Mouse (Mus musculus) MEL (cell line): ENCODE results near the gene Nlk. TPM values are rescaled to one million over a fixed set of nuclear protein-coding genes. Genes with fewer than 3 reads are reported as not detected.

Experiments used
- DNase-seq: peaks from one replicate; pipeline ENCODE4 v3.0.0; 2011; ENCODE audit warnings: low read depth, low spot score
- H3K27ac ChIP-seq: 2 replicates; pipeline ENCODE4 v1.5.1; 2012; ENCODE audit warnings: low read depth, mild to moderate bottlenecking, control low read depth, low read length, moderate library complexity; ENCODE audit not compliant: control insufficient read depth
- H3K27me3 ChIP-seq, 2 experiments: fragments of 150-350 bp in 1 of 2; sonication (generic) in 1 of 2; 2 replicates each; pipeline ENCODE4 v1.6.1; 2012; ENCODE audit warnings: low read length in 2 of 2, mild to moderate bottlenecking in 2 of 2, improper control_type of control experiment in 1 of 2, moderate library complexity in 1 of 2; ENCODE audit not compliant: insufficient read depth in 2 of 2, control insufficient read depth in 1 of 2
- H3K36me3 ChIP-seq, 2 experiments: 2 replicates each; pipeline ENCODE4 v1.6.1; 2012 to 2014; ENCODE audit warnings: low read length in 2 of 2, improper control_type of control experiment in 1 of 2, inconsistent platforms in 1 of 2, mild to moderate bottlenecking in 1 of 2; ENCODE audit not compliant: insufficient read depth in 2 of 2, control insufficient read depth in 1 of 2
- H3K4me1 ChIP-seq, 2 experiments: fragments of 150-350 bp in 1 of 2; sonication (generic) in 1 of 2; 2 replicates each; pipeline ENCODE4 v1.6.1; 2012; ENCODE audit warnings: low read length in 2 of 2, improper control_type of control experiment in 1 of 2, mild to moderate bottlenecking in 1 of 2; ENCODE audit not compliant: insufficient read depth in 2 of 2, control insufficient read depth in 1 of 2
- H3K4me3 ChIP-seq, 2 experiments: fragments of 150-350 bp in 1 of 2; sonication (generic) in 1 of 2; 2 replicates each; pipeline ENCODE4 v1.5.1; 2012; ENCODE audit warnings: low read depth in 2 of 2, low read length in 2 of 2, mild to moderate bottlenecking in 2 of 2, moderate library complexity in 2 of 2, control low read depth in 1 of 2, improper control_type of control experiment in 1 of 2; ENCODE audit not compliant: control insufficient read depth in 1 of 2, insufficient read depth in 1 of 2
- H3K79me2 ChIP-seq: 2 replicates; pipeline ENCODE4 v1.6.1; 2012; ENCODE audit warnings: mild to moderate bottlenecking, low read length, moderate library complexity; ENCODE audit not compliant: control insufficient read depth, poor library complexity, insufficient read depth
- H3K9ac ChIP-seq: 2 replicates; pipeline ENCODE4 v1.6.1; 2012; ENCODE audit warnings: low read depth, mild to moderate bottlenecking, control low read depth, low read length, moderate library complexity; ENCODE audit not compliant: control insufficient read depth, poor library complexity, severe bottlenecking
- H3K9me3 ChIP-seq: fragments of 150-350 bp; sonication (generic); replicated peaks from 2 replicates; pipeline ENCODE4 v1.6.1; 2012; ENCODE audit warnings: mild to moderate bottlenecking, low read length, improper control_type of control experiment, moderate library complexity; ENCODE audit not compliant: insufficient read depth
- BHLHE40 ChIP-seq: IDR thresholded peaks from 2 replicates; pipeline ENCODE4 v1.6.1; 2012; ENCODE audit warnings: low read depth, mild to moderate bottlenecking, inconsistent platforms, low read length, improper control_type of control experiment, borderline replicate concordance
- CHD1 ChIP-seq: IDR thresholded peaks from 2 replicates; pipeline ENCODE4 v1.6.1; 2012; ENCODE audit warnings: low read depth, mild to moderate bottlenecking, inconsistent platforms, low read length, improper control_type of control experiment
- CHD2 ChIP-seq: IDR thresholded peaks from 2 replicates; pipeline ENCODE4 v1.6.1; 2011; ENCODE audit warnings: low read length, improper control_type of control experiment
- CTCF ChIP-seq, 3 experiments: IDR thresholded peaks in 2 of 3; conservative IDR thresholded peaks in 1 of 3; 2 replicates each; pipeline ENCODE4 v1.5.1; 2011 to 2012; ENCODE audit warnings: low read length in 3 of 3, low read depth in 2 of 3, mild to moderate bottlenecking in 2 of 3, improper control_type of control experiment in 1 of 3, inconsistent platforms in 1 of 3, mixed read lengths in 1 of 3, moderate library complexity in 1 of 3; ENCODE audit not compliant: control insufficient read depth in 1 of 3, insufficient read depth in 1 of 3, poor library complexity in 1 of 3, severe bottlenecking in 1 of 3
- E2F4 ChIP-seq: IDR thresholded peaks from 2 replicates; pipeline ENCODE4 v1.6.1; 2011; ENCODE audit warnings: low read depth, low read length, improper control_type of control experiment, borderline replicate concordance
- EP300 ChIP-seq, 2 experiments: IDR thresholded peaks; 2 replicates each; pipeline ENCODE4 v1.6.1; 2011; ENCODE audit warnings: improper control_type of control experiment in 2 of 2, low read length in 2 of 2, low read depth in 1 of 2, mild to moderate bottlenecking in 1 of 2
- GABPA ChIP-seq: IDR thresholded peaks from 2 replicates; pipeline ENCODE4 v1.6.1; 2012; ENCODE audit warnings: low read depth, mild to moderate bottlenecking, inconsistent platforms, low read length, improper control_type of control experiment, moderate library complexity
- GATA1 ChIP-seq: IDR thresholded peaks from 2 replicates; pipeline ENCODE4 v1.6.1; 2011; ENCODE audit warnings: low read depth, low read length, improper control_type of control experiment
- HCFC1 ChIP-seq: IDR thresholded peaks from 2 replicates; pipeline ENCODE4 v1.6.1; 2012; ENCODE audit warnings: low read depth, mild to moderate bottlenecking, inconsistent platforms, low read length, improper control_type of control experiment, moderate library complexity
- JUND ChIP-seq: IDR thresholded peaks from 2 replicates; pipeline ENCODE4 v1.6.1; 2011; ENCODE audit warnings: low read depth, mild to moderate bottlenecking, improper control_type of control experiment, low read length
- KAT2A ChIP-seq: conservative IDR thresholded peaks from 2 replicates; pipeline ENCODE4 v1.6.1; 2012; ENCODE audit warnings: low read depth, low read length, improper control_type of control experiment, inconsistent platforms
- MAFK ChIP-seq: IDR thresholded peaks from 2 replicates; pipeline ENCODE4 v1.6.1; 2011; ENCODE audit warnings: low read depth, mild to moderate bottlenecking, low read length, improper control_type of control experiment, borderline replicate concordance
- MAX ChIP-seq: IDR thresholded peaks from 2 replicates; pipeline ENCODE4 v1.6.1; 2011; ENCODE audit warnings: low read length, improper control_type of control experiment
- MAZ ChIP-seq: IDR thresholded peaks from 2 replicates; pipeline ENCODE4 v1.6.1; 2012; ENCODE audit warnings: low read depth, mild to moderate bottlenecking, inconsistent platforms, low read length, improper control_type of control experiment
- MEF2A ChIP-seq: IDR thresholded peaks from 2 replicates; pipeline ENCODE4 v1.6.1; 2014; ENCODE audit warnings: low read depth, mild to moderate bottlenecking, inconsistent platforms, low read length, improper control_type of control experiment; ENCODE audit not compliant: poor library complexity, insufficient replicate concordance, severe bottlenecking; ENCODE audit errors: extremely low read depth
- MYB ChIP-seq: IDR thresholded peaks from 2 replicates; pipeline ENCODE4 v1.6.1; 2011; ENCODE audit warnings: mild to moderate bottlenecking, low read depth, low read length, improper control_type of control experiment
- MYC ChIP-seq: IDR thresholded peaks from 2 replicates; pipeline ENCODE4 v1.6.1; 2011; ENCODE audit warnings: low read depth, mild to moderate bottlenecking, low read length, improper control_type of control experiment, moderate library complexity
- NELFE ChIP-seq: IDR thresholded peaks from 2 replicates; pipeline ENCODE4 v1.6.1; 2011; ENCODE audit warnings: low read depth, low read length, improper control_type of control experiment
- NRF1 ChIP-seq: IDR thresholded peaks from 2 replicates; pipeline ENCODE4 v1.6.1; 2014; ENCODE audit warnings: low read depth, mild to moderate bottlenecking, inconsistent platforms, low read length, improper control_type of control experiment, moderate library complexity; ENCODE audit not compliant: poor library complexity, insufficient read depth, severe bottlenecking
- POLR2A ChIP-seq, 2 experiments: IDR thresholded peaks; 2 replicates each; pipeline ENCODE4 v1.6.1; 2011 to 2012; ENCODE audit warnings: low read length in 2 of 2, mild to moderate bottlenecking in 2 of 2, control low read depth in 1 of 2, improper control_type of control experiment in 1 of 2, low read depth in 1 of 2, moderate library complexity in 1 of 2; ENCODE audit not compliant: control insufficient read depth in 1 of 2, insufficient read depth in 1 of 2, poor library complexity in 1 of 2
- POLR2AphosphoS2 ChIP-seq: IDR thresholded peaks from 2 replicates; pipeline ENCODE4 v1.6.1; 2011; ENCODE audit warnings: low read length, improper control_type of control experiment
- POLR2AphosphoS5 ChIP-seq: IDR thresholded peaks from 2 replicates; pipeline ENCODE4 v1.6.1; 2012; ENCODE audit warnings: low read depth, borderline replicate concordance, mild to moderate bottlenecking, inconsistent platforms, low read length, moderate library complexity, mixed read lengths
- RAD21 ChIP-seq: IDR thresholded peaks from 2 replicates; pipeline ENCODE4 v1.6.1; 2011; ENCODE audit warnings: mild to moderate bottlenecking, low read depth, low read length, improper control_type of control experiment
- RCOR1 ChIP-seq: IDR thresholded peaks from 2 replicates; pipeline ENCODE4 v1.6.1; 2012; ENCODE audit warnings: low read depth, mild to moderate bottlenecking, inconsistent platforms, low read length, improper control_type of control experiment
- SIN3A ChIP-seq: IDR thresholded peaks from 2 replicates; pipeline ENCODE4 v1.6.1; 2012; ENCODE audit warnings: low read length, improper control_type of control experiment, inconsistent platforms
- SMC3 ChIP-seq: IDR thresholded peaks from 2 replicates; pipeline ENCODE4 v1.6.1; 2011; ENCODE audit warnings: low read depth, low read length, improper control_type of control experiment
- TAL1 ChIP-seq: IDR thresholded peaks from 2 replicates; pipeline ENCODE4 v1.6.1; 2012; ENCODE audit warnings: mild to moderate bottlenecking, inconsistent platforms, low read length, moderate library complexity, mixed read lengths
- TCF12 ChIP-seq: IDR thresholded peaks from 2 replicates; pipeline ENCODE4 v1.6.1; 2014; ENCODE audit warnings: low read depth, mild to moderate bottlenecking, inconsistent platforms, low read length, improper control_type of control experiment, moderate library complexity
- UBTF ChIP-seq: IDR thresholded peaks from 2 replicates; pipeline ENCODE4 v1.6.1; 2012; ENCODE audit warnings: low read depth, mild to moderate bottlenecking, inconsistent platforms, low read length, improper control_type of control experiment, moderate library complexity, borderline replicate concordance; ENCODE audit not compliant: insufficient read depth
- USF1 ChIP-seq: IDR thresholded peaks from 2 replicates; pipeline ENCODE4 v1.6.1; 2014; ENCODE audit warnings: low read depth, mild to moderate bottlenecking, inconsistent platforms, low read length, improper control_type of control experiment, moderate library complexity
- USF2 ChIP-seq, 2 experiments: IDR thresholded peaks; 2 replicates each; pipeline ENCODE4 v1.6.1; 2011 to 2012; ENCODE audit warnings: improper control_type of control experiment in 2 of 2, low read length in 2 of 2, borderline replicate concordance in 1 of 2, inconsistent platforms in 1 of 2, low read depth in 1 of 2, mild to moderate bottlenecking in 1 of 2; ENCODE audit not compliant: insufficient read depth in 1 of 2
- ZC3H11A ChIP-seq: IDR thresholded peaks from 2 replicates; pipeline ENCODE4 v1.6.1; 2012; ENCODE audit warnings: low read depth, mild to moderate bottlenecking, inconsistent platforms, low read length, improper control_type of control experiment
- ZKSCAN1 ChIP-seq: IDR thresholded peaks from 2 replicates; pipeline ENCODE4 v1.6.1; 2012; ENCODE audit warnings: low read depth, mild to moderate bottlenecking, inconsistent platforms, low read length, improper control_type of control experiment, moderate library complexity
- ZMIZ1 ChIP-seq: IDR thresholded peaks from 2 replicates; pipeline ENCODE4 v1.6.1; 2012; ENCODE audit warnings: low read depth, mild to moderate bottlenecking, inconsistent platforms, low read length, improper control_type of control experiment, moderate library complexity
- polyA plus RNA-seq, 2 experiments: library from polyadenylated mRNA; stranded (reverse) in 1 of 2; unstranded in 1 of 2; fragments of >175 nt in 1 of 2; fragments of >200 nt in 1 of 2; gene quantifications; 2 replicates each; pipeline versions ENCODE4 v1.2.1 to v1.2.4; 2012; ENCODE audit warnings: low replicate concordance in 2 of 2, low read depth in 1 of 2; ENCODE audit not compliant: insufficient read length in 2 of 2, insufficient read depth in 1 of 2, missing spikeins in 1 of 2
- total RNA-seq: library from RNA; depleted of rRNA; stranded (reverse); fragments of 300-350 nt; gene quantifications from 2 replicates; pipeline ENCODE4 v1.2.3, GENCODE M21; 2012

Gene Nlk
- total and polyA plus RNA-seq, 3 experiments = 16.9 to 17.9 TPM; not detected in 1

DNA sequence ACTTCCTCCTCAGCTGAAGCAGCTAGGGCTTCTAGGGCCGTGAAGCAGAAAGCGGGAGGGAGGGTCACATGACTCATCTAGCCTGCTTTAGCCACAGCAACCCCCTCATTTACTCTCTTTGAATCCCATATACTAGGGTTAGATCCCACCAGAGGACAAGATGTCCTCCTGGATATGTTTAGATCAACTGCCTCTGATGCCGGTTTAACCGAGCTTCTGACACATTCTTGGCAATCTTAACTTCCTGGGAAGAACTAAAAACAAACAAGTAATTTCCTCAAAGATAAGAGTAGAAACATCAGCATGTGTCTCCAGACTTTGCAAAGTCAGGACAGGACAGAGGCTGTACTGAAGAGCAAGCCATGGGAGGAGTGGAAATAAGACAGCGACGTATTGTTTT is 130.4 kb downstream of the Nlk start (continued):
- peak; percentile 94 for TF ChIP-seq USF1
- TF ChIP-seq SIN3A = peak; percentile 78
- TF ChIP-seq NRF1 = no peak
- TF ChIP-seq ZKSCAN1 = no peak
- no peak for TF ChIP-seq GABPA
- TF ChIP-seq POLR2A (IDR thresholded peaks at IDR 0.05; ENCODE audit: control insufficient read depth in 1 of 2, insufficient read depth in 1 of 2, low read depth in 1 of 2, low read length in 2 of 2, poor library complexity in 1 of 2) = no peak
- no peak for TF ChIP-seq E2F4
- 0 out of 2 replicates have a peak, but pooled peaks have one; percentile 48 for TF ChIP-seq BHLHE40
- no peak for TF ChIP-seq MEF2A
- no peak for TF ChIP-seq NELFE
- TF ChIP-seq ZMIZ1 = no peak
- no peak for TF ChIP-seq KAT2A
- no peak for TF ChIP-seq MAZ
- no peak; the same call in 1 of the 2 replicates for TF ChIP-seq CHD1
- TF ChIP-seq TAL1 = peak; percentile 43; the same call in 1 of the 2 replicates

DNA sequence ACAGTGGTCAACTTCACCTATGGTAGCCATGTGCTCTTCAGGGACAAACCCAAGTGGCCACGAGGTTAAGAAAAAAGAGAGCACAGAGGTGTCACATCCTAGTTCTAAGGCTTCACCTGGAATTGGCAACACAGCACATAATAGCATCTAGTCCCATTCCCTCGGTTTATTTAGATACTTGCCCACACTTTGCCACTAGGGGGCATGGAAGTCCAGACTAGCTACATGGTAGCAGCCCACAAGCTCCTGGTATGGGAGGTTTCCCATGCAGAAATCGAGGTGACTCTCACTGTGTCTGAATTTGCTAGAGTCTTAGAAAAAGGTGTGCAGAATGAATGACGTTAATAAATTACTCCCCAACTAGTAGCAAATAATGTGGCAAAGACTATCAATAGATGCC is 136.7 kb downstream of the Nlk start:
- no peak for TF ChIP-seq POLR2AphosphoS2
- TF ChIP-seq MYB = no peak
- TF ChIP-seq SIN3A = peak; percentile 31; the same call in 1 of the 2 replicates
- no peak for TF ChIP-seq BHLHE40
- peak; percentile 8; the same call in 1 of the 2 replicates for TF ChIP-seq NELFE
- TF ChIP-seq MYC = 0 out of 2 replicates have a peak, but pooled peaks have one; percentile 45
- no peak for TF ChIP-seq MAFK
- TF ChIP-seq MAX = no peak
- TF ChIP-seq KAT2A = no peak
- TF ChIP-seq EP300 (IDR thresholded peaks at IDR 0.05; ENCODE audit: low read depth in 1 of 2, low read length in 2 of 2) = 0 out of 4 replicates have a peak, but pooled peaks of 1 of the 2 experiments have one; percentile 4
- TF ChIP-seq MAZ = no peak
- TF ChIP-seq USF1 = no peak
- peak; percentile 97 for TF ChIP-seq SMC3
- TF ChIP-seq USF2 (IDR thresholded peaks at IDR 0.05; ENCODE audit: borderline replicate concordance in 1 of 2, insufficient read depth in 1 of 2, low read depth in 1 of 2, low read length in 2 of 2) = no peak
- no peak for TF ChIP-seq RCOR1
- no peak for TF ChIP-seq POLR2AphosphoS5
- TF ChIP-seq POLR2A (IDR thresholded peaks at IDR 0.05; ENCODE audit: control insufficient read depth in 1 of 2, insufficient read depth in 1 of 2, low read depth in 1 of 2, low read length in 2 of 2, poor library complexity in 1 of 2) = no peak
- TF ChIP-seq CTCF (IDR thresholded peaks at IDR 0.05 in 2 of 3, conservative IDR thresholded peaks at IDR 0.05 in 1 of 3; ENCODE audit: control insufficient read depth in 1 of 3, insufficient read depth in 1 of 3, low read depth in 2 of 3, low read length in 3 of 3, poor library complexity in 1 of 3, severe bottlenecking in 1 of 3) = peak; percentile 86 to 98 (median 93)
- TF ChIP-seq TCF12 = no peak
- peak; percentile 98 for TF ChIP-seq RAD21
- no peak for TF ChIP-seq HCFC1
- no peak for TF ChIP-seq UBTF
- TF ChIP-seq ZMIZ1 = no peak
- no peak for TF ChIP-seq TAL1
- no peak for TF ChIP-seq JUND
- TF ChIP-seq GATA1 = no peak
- peak; percentile 94 for TF ChIP-seq ZC3H11A
- TF ChIP-seq CHD2 = no peak
- DNase-seq = peak; percentile 91

More for the DNA sequence above, 136.7 kb downstream of the Nlk start:
- Histone ChIP-seq H3K4me3 (no peak overlapping the region), H3K4me1 (peaks cover 12 to 15% of the 10 kb centered on the region in 2 experiments), H3K27me3 (no peaks in the 10 kb centered on the region), H3K9ac (no peak overlapping the region), H3K79me2 (no peaks in the 10 kb centered on the region), H3K36me3 (peaks cover 0 to 16% of the 10 kb centered on the region in 2 experiments; a peak in 2 of 4 replicates), H3K9me3 (no peaks in the 10 kb centered on the region), H3K27ac (no peak overlapping the region)
